In genomic region chr3:57691772-57692171, GRCm38 (mm10) we compare ENCODE assay signal across 26 mouse cellular contexts. TPM values are rescaled to one million over a fixed set of nuclear protein-coding genes. Genes with fewer than 3 reads are reported as not detected.
DNase-seq lines count a peak whose midpoint lies in the region; ATAC-seq and TF ChIP-seq lines count a peak whose summit lies in the region.
"Had no signal": no experiment of that assay in that cellular context is flagged by ENCODE, and none has a peak within 500 bp of the region (broad histone marks: within the 10 kb centered on the region; RNA-seq: fewer than 3 reads in every experiment).

No protein-coding gene starts in this region.

- DNase-seq in layer of hippocampus, adult 2 months (ENCODE audit: low spot score in 2 of 2), result no peak
- no peak for DNase-seq in layer of hippocampus, postnatal 10 days (ENCODE audit: low spot score in 2 of 2)
- peak; percentile 86 for DNase-seq in A20 (ENCODE audit: low read depth, low spot score)
- peak; percentile 64 for DNase-seq in splenic B cell, adult 2 months (ENCODE audit: low read depth, low spot score)
- DNase-seq in adrenal gland, adult (ENCODE audit: inconsistent age in 2 of 2, low spot score in 1 of 2), result no peak
- DNase-seq in hindbrain, embryonic 11.5 days (ENCODE audit: low spot score), result no peak
- DNase-seq: adrenal gland, postnatal 10 days; cerebellum, adult 11-12 months; cerebellum, adult 9-10 months; cerebellum, postnatal 36 days; embryo, embryonic 11 days; gastrocnemius, adult 2 months; gastrocnemius, postnatal 25 days; heart, adult 11 months; heart, postnatal 36 days had no signal

- no peaks in the 10 kb centered on the region for H3K36me3 ChIP-seq in splenic B cell, adult 2 months (ENCODE audit: control insufficient read depth, insufficient read depth, low read length, poor library complexity, severe bottlenecking)
- H3K36me3 ChIP-seq in hindbrain, embryonic 11.5 days (ENCODE audit: control insufficient read depth, insufficient read depth, low read length), result no peaks in the 10 kb centered on the region
- H3K36me3 ChIP-seq: embryonic facial prominence, embryonic 15.5 days; forebrain, embryonic 10.5 days; heart, embryonic 13.5 days; hindbrain, embryonic 13.5 days had no signal

- H3K27me3 ChIP-seq in splenic B cell, adult 2 months (ENCODE audit: control insufficient read depth, insufficient read depth, low read length, poor library complexity, severe bottlenecking), result no peaks in the 10 kb centered on the region
- no peaks in the 10 kb centered on the region for H3K27me3 ChIP-seq in hindbrain, embryonic 11.5 days (ENCODE audit: control insufficient read depth, insufficient read depth, low read length)
- H3K27me3 ChIP-seq: embryonic facial prominence, embryonic 15.5 days; heart, embryonic 13.5 days; hindbrain, embryonic 13.5 days had no signal

- H3K27ac ChIP-seq in layer of hippocampus, adult 2 months, result peak overlapping the region; percentile 70
- H3K27ac ChIP-seq in cortical plate, adult 2 months (ENCODE audit: insufficient read depth, low read length), result peak overlapping the region; percentile 46; the same call in 1 of the 2 replicates
- no peak overlapping the region for H3K27ac ChIP-seq in hindbrain, embryonic 11.5 days (ENCODE audit: low read depth, low read length)
- H3K27ac ChIP-seq: embryonic facial prominence, embryonic 15.5 days; forebrain, embryonic 10.5 days; gastrocnemius, adult 2 months; heart, embryonic 13.5 days; hindbrain, embryonic 13.5 days; hindbrain, postnatal 0 days had no signal

- H3K9ac ChIP-seq in hindbrain, embryonic 11.5 days (ENCODE audit: low read depth, low read length), result no peak overlapping the region
- H3K9ac ChIP-seq: embryonic facial prominence, embryonic 15.5 days; heart, embryonic 13.5 days; hindbrain, embryonic 13.5 days had no signal

- ATAC-seq in hindbrain, embryonic 11.5 days (ENCODE audit: low FRiP score), result no peak
- ATAC-seq: forebrain, embryonic 14.5 days; hindbrain, postnatal 0 days had no signal

- H3K4me1 ChIP-seq in cortical plate, adult 2 months (ENCODE audit: control insufficient read depth, insufficient read depth, low read length), result no peaks in the 10 kb centered on the region
- H3K4me1 ChIP-seq in hindbrain, embryonic 11.5 days (replicated peaks; ENCODE audit: control insufficient read depth, insufficient read depth, low read length), result no peaks in the 10 kb centered on the region
- H3K4me1 ChIP-seq: embryonic facial prominence, embryonic 15.5 days; forebrain, embryonic 10.5 days; heart, embryonic 13.5 days; hindbrain, embryonic 13.5 days had no signal

- no peak for TF ChIP-seq CTCF in layer of hippocampus, adult 2 months (conservative IDR thresholded peaks at IDR 0.05)
- no peak for TF ChIP-seq CTCF in cortical plate, adult 2 months (IDR thresholded peaks at IDR 0.05; ENCODE audit: extremely low read depth, insufficient read depth, low read length)

- TF ChIP-seq POLR2A in cortical plate, adult 2 months (IDR thresholded peaks at IDR 0.05; ENCODE audit: extremely low read depth, insufficient read depth, low read length), result no peak

- no peak overlapping the region for H3K4me2 ChIP-seq in hindbrain, embryonic 11.5 days (replicated peaks; ENCODE audit: low read depth, low read length)
- H3K4me2 ChIP-seq: embryonic facial prominence, embryonic 15.5 days; heart, embryonic 13.5 days; hindbrain, embryonic 13.5 days had no signal

- WGBS in hindbrain, embryonic 11.5 days, result 88% methylated on average over 4 of the region's 4 CpGs

- peak overlapping the region; percentile 3; the same call in 1 of the 2 replicates for H3K4me3 ChIP-seq in layer of hippocampus, adult 2 months
- no peak overlapping the region for H3K4me3 ChIP-seq in cortical plate, adult 2 months (ENCODE audit: insufficient read depth, low read length)
- H3K4me3 ChIP-seq in hindbrain, embryonic 11.5 days (ENCODE audit: low read depth, low read length), result no peak overlapping the region
- H3K4me3 ChIP-seq: embryonic facial prominence, embryonic 15.5 days; erythroblast, embryonic 14.5 days; forebrain, embryonic 10.5 days; gastrocnemius, adult 2 months; heart, embryonic 13.5 days; hindbrain, embryonic 13.5 days had no signal

- H3K9me3 ChIP-seq in hindbrain, embryonic 11.5 days (ENCODE audit: control insufficient read depth, low read length), result no peaks in the 10 kb centered on the region
- H3K9me3 ChIP-seq: embryonic facial prominence, embryonic 15.5 days; forebrain, embryonic 10.5 days; heart, embryonic 13.5 days; hindbrain, embryonic 13.5 days had no signal

RNA-seq across cellular contexts. Expression of gene Ankub1, which starts 0.8 kb away (rescaled TPM):
- total RNA-seq in layer of hippocampus, adult 2 months (2021), result 1 to 10 TPM; 2.1 TPM
- total RNA-seq in layer of hippocampus, postnatal 10 days (2021), result 1 to 10 TPM; 1.6 to 1.9 TPM
- polyA plus RNA-seq in cortical plate, adult 2 months (2012; rRNA removed), result 2.1 and 2.9 TPM in 2 replicates
- polyA plus RNA-seq in hindbrain, embryonic 11.5 days (2014; fragmentation: Nextera tagmentation; extraction: Ambion mirVana), result 0.08 and 0.20 TPM in 2 replicates
- total RNA-seq: adrenal gland, postnatal 10 days; ES-E14; gastrocnemius, adult 2 months; gastrocnemius, postnatal 25 days; heart, postnatal 36 days had no signal
- polyA plus RNA-seq: erythroblast, embryonic 14.5 days; heart, embryonic 13.5 days; heart, postnatal 0 days; intestine, embryonic 14.5 days had no signal

RNA-seq across cellular contexts. Expression of gene Commd2, which starts 40.3 kb away (rescaled TPM):
- 10 to 100 TPM; 20.9 to 21.6 TPM for total RNA-seq in layer of hippocampus, adult 2 months (2021)
- 10 to 100 TPM; 23.4 to 26.7 TPM for total RNA-seq in layer of hippocampus, postnatal 10 days (2021)
- polyA plus RNA-seq in cortical plate, adult 2 months (2012; rRNA removed), result 26.1 and 26.9 TPM in 2 replicates
- polyA plus RNA-seq in hindbrain, embryonic 11.5 days (2014; fragmentation: Nextera tagmentation; extraction: Ambion mirVana), result 101 and 110 TPM in 2 replicates

RNA-seq across cellular contexts. Expression of gene Rnf13, which starts 44.1 kb away (rescaled TPM):
- total RNA-seq in layer of hippocampus, adult 2 months (2021), result 10 to 100 TPM; 85.5 to 85.9 TPM
- total RNA-seq in layer of hippocampus, postnatal 10 days (2021), result 10 to 100 TPM; 59.9 to 61.5 TPM
- polyA plus RNA-seq in cortical plate, adult 2 months (2012; rRNA removed), result 112 and 117 TPM in 2 replicates
- polyA plus RNA-seq in hindbrain, embryonic 11.5 days (2014; fragmentation: Nextera tagmentation; extraction: Ambion mirVana), result 58.3 and 63.4 TPM in 2 replicates
- polyA plus RNA-seq: erythroblast, embryonic 14.5 days had no signal

Comparison
In these comparisons a context has a peak if more than half of its experiments do, and no peak if none do; other contexts are left out.
1. DNase-seq: peak in A20 (single experiment) and splenic B cell, adult 2 months (single experiment); none in layer of hippocampus, adult 2 months (0 of 2), layer of hippocampus, postnatal 10 days (0 of 2), adrenal gland, adult (0 of 2) and hindbrain, embryonic 11.5 days (single experiment).